Comparison of ENCODE assay signal across 14 mouse cellular contexts in genomic region chr6:29474736-29475135, GRCm38 (mm10). TPM values are rescaled to one million over a fixed set of nuclear protein-coding genes. Genes with fewer than 3 reads are reported as not detected.
DNase-seq lines count a peak whose midpoint lies in the region; ATAC-seq and TF ChIP-seq lines count a peak whose summit lies in the region.
"Had no signal": no experiment of that assay in that cellular context is flagged by ENCODE, and none has a peak within 500 bp of the region (broad histone marks: within the 10 kb centered on the region; RNA-seq: fewer than 3 reads in every experiment).

No protein-coding gene starts in this region.

- ATAC-seq in heart, embryonic 12.5 days (ENCODE audit: insufficient number of reproducible peaks, low FRiP score): no peak
- ATAC-seq in stomach, embryonic 14.5 days (ENCODE audit: insufficient number of reproducible peaks, insufficient read depth, low FRiP score, low read depth): no peak
- no peak for ATAC-seq in stomach, postnatal 0 days (ENCODE audit: low FRiP score, low TSS enrichment)
- no peak; the same call in 1 of the 2 replicates for ATAC-seq in kidney, embryonic 15.5 days (replicated peaks; ENCODE audit: low FRiP score)
- no peak for ATAC-seq in erythroid progenitor cell, adult 5-6 weeks (replicated peaks; ENCODE audit: low FRiP score, poor library complexity, severe bottlenecking)
- ATAC-seq in erythroblast, adult 5-6 weeks (replicated peaks; ENCODE audit: low FRiP score, poor library complexity, severe bottlenecking): no peak

- peaks cover 18% of the 10 kb centered on the region for H3K4me1 ChIP-seq in heart, embryonic 12.5 days (replicated peaks)
- H3K4me1 ChIP-seq in stomach, embryonic 14.5 days (ENCODE audit: control insufficient read depth, insufficient read depth, low read length): no peaks in the 10 kb centered on the region
- H3K4me1 ChIP-seq in stomach, postnatal 0 days (replicated peaks; ENCODE audit: control insufficient read depth, insufficient read depth): 0 out of 2 replicates have a peak, but pooled peaks cover 3% of the 10 kb centered on the region
- H3K4me1 ChIP-seq in kidney, embryonic 15.5 days: peaks cover 16% of the 10 kb centered on the region

- H3K4me2 ChIP-seq in heart, embryonic 12.5 days: peak overlapping the region; percentile 73
- H3K4me2 ChIP-seq in stomach, embryonic 14.5 days (replicated peaks; ENCODE audit: low read depth, low read length): peak overlapping the region; percentile 52; the same call in 1 of the 2 replicates
- no peak overlapping the region for H3K4me2 ChIP-seq in stomach, postnatal 0 days (replicated peaks; ENCODE audit: low read depth)
- peak overlapping the region; percentile 80 for H3K4me2 ChIP-seq in kidney, embryonic 15.5 days

- peaks cover 11% of the 10 kb centered on the region for H3K27me3 ChIP-seq in heart, embryonic 12.5 days (replicated peaks)
- no peaks in the 10 kb centered on the region for H3K27me3 ChIP-seq in stomach, embryonic 14.5 days (ENCODE audit: control insufficient read depth, insufficient read depth, low read length)
- H3K27me3 ChIP-seq in stomach, postnatal 0 days (ENCODE audit: control insufficient read depth, insufficient read depth, low read length): no peaks in the 10 kb centered on the region
- H3K27me3 ChIP-seq in kidney, embryonic 15.5 days: no peaks in the 10 kb centered on the region

- DNase-seq in heart, postnatal 25 days (ENCODE audit: low spot score): no peak
- DNase-seq in stomach, postnatal 0 days (ENCODE audit: low spot score): no peak
- DNase-seq in thymus, postnatal 10 days (ENCODE audit: low spot score in 2 of 2): no peak
- DNase-seq: gastrocnemius, postnatal 36 days; lung, postnatal 14 days; right cerebral cortex, postnatal 25 days; thymus, adult 18-20 months had no signal

- H3K4me3 ChIP-seq in heart, embryonic 12.5 days: peak overlapping the region; percentile 51; the same call in 1 of the 2 replicates
- H3K4me3 ChIP-seq in stomach, embryonic 14.5 days (ENCODE audit: low read depth, low read length): no peak overlapping the region
- no peak overlapping the region for H3K4me3 ChIP-seq in stomach, postnatal 0 days (ENCODE audit: low read depth, low read length)
- H3K4me3 ChIP-seq in kidney, embryonic 15.5 days (replicated peaks): peak overlapping the region; percentile 55; the same call in 1 of the 2 replicates

- H3K27ac ChIP-seq in heart, embryonic 12.5 days (ENCODE audit: poor library complexity, severe bottlenecking): no peak overlapping the region
- H3K27ac ChIP-seq in stomach, embryonic 14.5 days (ENCODE audit: low read length): no peak overlapping the region
- no peak overlapping the region for H3K27ac ChIP-seq in stomach, postnatal 0 days (replicated peaks)
- H3K27ac ChIP-seq in kidney, embryonic 15.5 days: no peak overlapping the region

- 41% methylated on average over 2 of the region's 2 CpGs for WGBS in heart, embryonic 12.5 days
- WGBS in stomach, embryonic 14.5 days: 70% methylated on average over 2 of the region's 2 CpGs
- 71% methylated on average over 2 of the region's 2 CpGs for WGBS in stomach, postnatal 0 days
- WGBS in kidney, embryonic 15.5 days: 67% methylated on average over 2 of the region's 2 CpGs

- peaks cover 19% of the 10 kb centered on the region for H3K36me3 ChIP-seq in heart, embryonic 12.5 days
- peaks cover 8% of the 10 kb centered on the region for H3K36me3 ChIP-seq in stomach, embryonic 14.5 days (ENCODE audit: control insufficient read depth, insufficient read depth, low read length)
- peaks cover 5% of the 10 kb centered on the region; the same call in 1 of the 2 replicates for H3K36me3 ChIP-seq in stomach, postnatal 0 days (ENCODE audit: control insufficient read depth, insufficient read depth, low read length)
- H3K36me3 ChIP-seq in kidney, embryonic 15.5 days: peaks cover 25% of the 10 kb centered on the region

- H3K9me3 ChIP-seq in heart, embryonic 12.5 days (replicated peaks): no peaks in the 10 kb centered on the region
- H3K9me3 ChIP-seq in stomach, embryonic 14.5 days (ENCODE audit: control insufficient read depth, low read depth, low read length): no peaks in the 10 kb centered on the region
- no peaks in the 10 kb centered on the region for H3K9me3 ChIP-seq in stomach, postnatal 0 days (ENCODE audit: control insufficient read depth, low read length)
- no peaks in the 10 kb centered on the region for H3K9me3 ChIP-seq in kidney, embryonic 15.5 days (replicated peaks)

- 0 out of 2 replicates have a peak overlapping the region, but pooled peaks have one; percentile 73 for H3K9ac ChIP-seq in heart, embryonic 12.5 days
- H3K9ac ChIP-seq in stomach, embryonic 14.5 days (replicated peaks; ENCODE audit: low read depth, low read length): no peak overlapping the region
- no peak overlapping the region for H3K9ac ChIP-seq in stomach, postnatal 0 days (ENCODE audit: low read length)
- no peak overlapping the region for H3K9ac ChIP-seq in kidney, embryonic 15.5 days

- intact Hi-C loops in heart, postnatal 25 days (cut with DNase I): no loop called here

- TF ChIP-seq CTCF in stomach, postnatal 0 days (IDR thresholded peaks at IDR 0.05; ENCODE audit: low read depth): no peak

- no peak for TF ChIP-seq EP300 in stomach, postnatal 0 days (optimal IDR thresholded peaks at IDR 0.05)

RNA-seq across cellular contexts. Expression of gene Atp6v1fnb, which starts 3.5 kb away (rescaled TPM):
- polyA plus RNA-seq in heart, embryonic 12.5 days (2016; fragmentation: Nextera tagmentation; extraction: Ambion mirVana): not detected in 2 replicates
- not detected for total RNA-seq in heart, postnatal 25 days (2021)
- 0.64 TPM in 1 of 2 replicates, not detected in the other for polyA plus RNA-seq in stomach, embryonic 14.5 days (2014; fragmentation: Nextera tagmentation; extraction: Ambion mirVana)
- polyA plus RNA-seq in stomach, postnatal 0 days (2015; fragmentation: Nextera tagmentation; extraction: Ambion mirVana): not detected in 2 replicates
- not detected in 2 replicates for polyA plus RNA-seq in kidney, embryonic 15.5 days (2015; fragmentation: Nextera tagmentation; extraction: Ambion mirVana)
- total RNA-seq in erythroid progenitor cell, adult 5-6 weeks (2015; ENCODE audit: low replicate concordance): not detected in 2 replicates
- total RNA-seq in erythroid progenitor cell, adult 5-6 weeks (2017; ENCODE audit: low replicate concordance): 0.64 TPM in 1 of 2 replicates, not detected in the other
- total RNA-seq in erythroblast, adult 5-6 weeks (2015; ENCODE audit: low replicate concordance): not detected in 2 replicates
- total RNA-seq in erythroblast, adult 5-6 weeks (2017; ENCODE audit: low replicate concordance): not detected in 2 replicates
- total RNA-seq: gastrocnemius, postnatal 36 days had no signal
- polyA plus RNA-seq: activated CD4-positive, CD25-positive, alpha-beta regulatory T cell, adult 4 months; inflammation-experienced regulatory T-cells, adult 6 months had no signal

RNA-seq across cellular contexts. Expression of gene Atp6v1f, which starts 7.2 kb away (rescaled TPM):
- 175 and 189 TPM in 2 replicates for polyA plus RNA-seq in heart, embryonic 12.5 days (2016; fragmentation: Nextera tagmentation; extraction: Ambion mirVana)
- 100 to 1,000 TPM in 1 of 2 experiments, 10 to 100 TPM in 1; 99.3 to 109 TPM for total RNA-seq in heart, postnatal 25 days (2021)
- polyA plus RNA-seq in stomach, embryonic 14.5 days (2014; fragmentation: Nextera tagmentation; extraction: Ambion mirVana): 235 and 266 TPM in 2 replicates
- 263 and 269 TPM in 2 replicates for polyA plus RNA-seq in stomach, postnatal 0 days (2015; fragmentation: Nextera tagmentation; extraction: Ambion mirVana)
- polyA plus RNA-seq in kidney, embryonic 15.5 days (2015; fragmentation: Nextera tagmentation; extraction: Ambion mirVana): 268 and 287 TPM in 2 replicates
- total RNA-seq in erythroid progenitor cell, adult 5-6 weeks (2015; ENCODE audit: low replicate concordance): 66.7 and 71.7 TPM in 2 replicates
- 24.1 and 45.5 TPM in 2 replicates for total RNA-seq in erythroid progenitor cell, adult 5-6 weeks (2017; ENCODE audit: low replicate concordance)
- total RNA-seq in erythroblast, adult 5-6 weeks (2015; ENCODE audit: low replicate concordance): 61.9 and 77.2 TPM in 2 replicates
- 27.2 and 37.2 TPM in 2 replicates for total RNA-seq in erythroblast, adult 5-6 weeks (2017; ENCODE audit: low replicate concordance)

RNA-seq across cellular contexts. Expression of gene Kcp, which starts 33.0 kb away (rescaled TPM):
- polyA plus RNA-seq in heart, embryonic 12.5 days (2016; fragmentation: Nextera tagmentation; extraction: Ambion mirVana): 10.6 and 15.4 TPM in 2 replicates
- total RNA-seq in heart, postnatal 25 days (2021): 1 to 10 TPM; 4.4 to 4.6 TPM
- 25.0 and 30.4 TPM in 2 replicates for polyA plus RNA-seq in stomach, embryonic 14.5 days (2014; fragmentation: Nextera tagmentation; extraction: Ambion mirVana)
- 3.8 and 6.1 TPM in 2 replicates for polyA plus RNA-seq in stomach, postnatal 0 days (2015; fragmentation: Nextera tagmentation; extraction: Ambion mirVana)
- polyA plus RNA-seq in kidney, embryonic 15.5 days (2015; fragmentation: Nextera tagmentation; extraction: Ambion mirVana): 24.0 and 27.9 TPM in 2 replicates
- total RNA-seq in erythroid progenitor cell, adult 5-6 weeks (2015; ENCODE audit: low replicate concordance): not detected in 2 replicates
- total RNA-seq in erythroid progenitor cell, adult 5-6 weeks (2017; ENCODE audit: low replicate concordance): not detected in 2 replicates
- total RNA-seq in erythroblast, adult 5-6 weeks (2015; ENCODE audit: low replicate concordance): not detected in 2 replicates
- not detected in 2 replicates for total RNA-seq in erythroblast, adult 5-6 weeks (2017; ENCODE audit: low replicate concordance)

RNA-seq across cellular contexts. Expression of gene Flnc, which starts 41.7 kb away (rescaled TPM):
- 90.7 and 98.1 TPM in 2 replicates for polyA plus RNA-seq in heart, embryonic 12.5 days (2016; fragmentation: Nextera tagmentation; extraction: Ambion mirVana)
- 100 to 1,000 TPM; 201 to 220 TPM for total RNA-seq in heart, postnatal 25 days (2021)
- 17.9 and 19.8 TPM in 2 replicates for polyA plus RNA-seq in stomach, embryonic 14.5 days (2014; fragmentation: Nextera tagmentation; extraction: Ambion mirVana)
- polyA plus RNA-seq in stomach, postnatal 0 days (2015; fragmentation: Nextera tagmentation; extraction: Ambion mirVana): 5.5 and 5.9 TPM in 2 replicates
- polyA plus RNA-seq in kidney, embryonic 15.5 days (2015; fragmentation: Nextera tagmentation; extraction: Ambion mirVana): 7.7 and 9.3 TPM in 2 replicates
- not detected in 2 replicates for total RNA-seq in erythroid progenitor cell, adult 5-6 weeks (2015; ENCODE audit: low replicate concordance)
- not detected in 2 replicates for total RNA-seq in erythroid progenitor cell, adult 5-6 weeks (2017; ENCODE audit: low replicate concordance)
- total RNA-seq in erythroblast, adult 5-6 weeks (2015; ENCODE audit: low replicate concordance): not detected in 2 replicates
- total RNA-seq in erythroblast, adult 5-6 weeks (2017; ENCODE audit: low replicate concordance): not detected in 2 replicates
- polyA plus RNA-seq: activated CD4-positive, CD25-positive, alpha-beta regulatory T cell, adult 4 months; inflammation-experienced regulatory T-cells, adult 6 months had no signal

RNA-seq across cellular contexts. Expression of gene Irf5, which starts 51.7 kb away (rescaled TPM):
- polyA plus RNA-seq in heart, embryonic 12.5 days (2016; fragmentation: Nextera tagmentation; extraction: Ambion mirVana): 11.2 and 12.5 TPM in 2 replicates
- total RNA-seq in heart, postnatal 25 days (2021): 1 to 10 TPM; 2.7 to 4.2 TPM
- polyA plus RNA-seq in stomach, embryonic 14.5 days (2014; fragmentation: Nextera tagmentation; extraction: Ambion mirVana): 6.4 and 7.2 TPM in 2 replicates
- 9.3 and 11.5 TPM in 2 replicates for polyA plus RNA-seq in stomach, postnatal 0 days (2015; fragmentation: Nextera tagmentation; extraction: Ambion mirVana)
- polyA plus RNA-seq in kidney, embryonic 15.5 days (2015; fragmentation: Nextera tagmentation; extraction: Ambion mirVana): 6.1 and 7.4 TPM in 2 replicates
- total RNA-seq in erythroid progenitor cell, adult 5-6 weeks (2015; ENCODE audit: low replicate concordance): 2.5 and 9.7 TPM in 2 replicates
- 6.7 and 13.5 TPM in 2 replicates for total RNA-seq in erythroid progenitor cell, adult 5-6 weeks (2017; ENCODE audit: low replicate concordance)
- total RNA-seq in erythroblast, adult 5-6 weeks (2015; ENCODE audit: low replicate concordance): 11.9 and 14.4 TPM in 2 replicates
- total RNA-seq in erythroblast, adult 5-6 weeks (2017; ENCODE audit: low replicate concordance): 6.6 and 12.5 TPM in 2 replicates

Comparison
In these comparisons a context has a peak if more than half of its experiments do, and no peak if none do; other contexts are left out.
1. H3K4me3 ChIP-seq: peak in heart, embryonic 12.5 days (single experiment) and kidney, embryonic 15.5 days (single experiment); none in stomach, embryonic 14.5 days (single experiment) and stomach, postnatal 0 days (single experiment).